Mouse (Mus musculus): ENCODE data around the gene Bbs12. TPM values are rescaled to one million over a fixed set of nuclear protein-coding genes. Genes with fewer than 3 reads are reported as not detected.

The Bbs12 gene
- polyA plus RNA-seq, 1 experiment from 2014 or later: 5.2 TPM

- Histone ChIP-seq H3K9ac (replicated peaks) (no peak overlapping the region), H3K27ac (no peak overlapping the region), H3K9me3 (no peaks in the 10 kb centered on the region), H3K27me3 (no peaks in the 10 kb centered on the region), H3K4me3 (replicated peaks) (no peak overlapping the region), H3K4me2 (replicated peaks) (no peak overlapping the region), H3K36me3 (no peaks in the 10 kb centered on the region), H3K4me1 (replicated peaks) (no peaks in the 10 kb centered on the region)
- no peak for ATAC-seq
- WGBS: 84% methylated on average over 4 of the region's 4 CpGs
Measured at GRCm38 (mm10) chr3:37365144-37365543, 52.8 kb downstream of the Bbs12 start.

- Histone ChIP-seq H3K36me3 (no peaks in the 10 kb centered on the region), H3K4me1 (replicated peaks) (no peaks in the 10 kb centered on the region), H3K27me3 (no peaks in the 10 kb centered on the region), H3K27ac (no peak overlapping the region), H3K4me2 (replicated peaks) (no peak overlapping the region), H3K9me3 (no peaks in the 10 kb centered on the region), H3K4me3 (replicated peaks) (no peak overlapping the region), H3K9ac (replicated peaks) (no peak overlapping the region)
- WGBS: 56% methylated on average over 3 of the region's 3 CpGs
- no peak for ATAC-seq
Measured at GRCm38 (mm10) chr3:37365976-37366375, 53.6 kb downstream of the Bbs12 start.

GRCm38 (mm10) chr3:37366381-37367053 is 54.2 kb downstream of the Bbs12 start:
- H3K4me3 ChIP-seq (replicated peaks): no peak overlapping the region
- 79% methylated on average over 4 of the region's 4 CpGs for WGBS
- no peaks in the 10 kb centered on the region for H3K36me3 ChIP-seq
- H3K27ac ChIP-seq: no peak overlapping the region
- H3K4me1 ChIP-seq (replicated peaks): no peaks in the 10 kb centered on the region
- no peak for ATAC-seq
- H3K9me3 ChIP-seq: no peaks in the 10 kb centered on the region
- H3K9ac ChIP-seq (replicated peaks): no peak overlapping the region
- no peak overlapping the region for H3K4me2 ChIP-seq (replicated peaks)
- no peaks in the 10 kb centered on the region for H3K27me3 ChIP-seq

DNA sequence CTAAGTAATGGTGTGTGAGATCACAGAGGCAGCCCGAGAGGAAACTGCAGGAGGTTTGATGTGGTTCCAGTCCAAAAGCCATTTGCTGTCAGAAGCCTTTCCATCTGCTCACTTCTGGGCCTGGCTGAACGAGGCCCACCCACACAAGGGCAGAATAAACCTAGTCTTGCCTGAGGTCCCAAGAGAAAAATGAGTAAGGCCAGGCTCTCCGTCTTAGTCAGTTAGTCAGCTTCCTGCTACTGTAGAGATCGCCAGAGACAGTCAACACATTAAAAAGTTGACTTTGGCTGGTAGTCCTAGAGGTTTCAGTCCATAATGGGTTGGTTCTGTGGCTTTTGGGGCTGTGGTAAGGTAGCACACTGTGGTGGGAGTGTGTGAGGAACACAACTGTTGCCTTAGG is 58.1 kb downstream of the Bbs12 start:
- Histone ChIP-seq H3K4me1 (replicated peaks) (no peaks in the 10 kb centered on the region), H3K27me3 (no peaks in the 10 kb centered on the region), H3K27ac (no peak overlapping the region), H3K9me3 (no peaks in the 10 kb centered on the region), H3K4me2 (replicated peaks) (no peak overlapping the region), H3K36me3 (no peaks in the 10 kb centered on the region), H3K4me3 (replicated peaks) (no peak overlapping the region), H3K9ac (replicated peaks) (no peak overlapping the region)
- ATAC-seq: no peak
- WGBS: 82% methylated on average over 4 of the region's 4 CpGs

Other genes with a start within 250 kb of the Bbs12 start
- 0.13 and 0.32 TPM in 2 replicates for gene Adad1, start 249.0 kb upstream of the Bbs12 start, polyA plus RNA-seq (2015; fragmentation: Nextera tagmentation; extraction: Ambion mirVana)
- gene Il2, start 186.6 kb upstream of the Bbs12 start, polyA plus RNA-seq (2015; fragmentation: Nextera tagmentation; extraction: Ambion mirVana): 0.37 and 0.43 TPM in 2 replicates
- gene Il21, start 79.9 kb upstream of the Bbs12 start, polyA plus RNA-seq (2015; fragmentation: Nextera tagmentation; extraction: Ambion mirVana): 0.22 TPM in 1 of 2 replicates, not detected in the other
- gene Cetn4, start 154 bp downstream of the Bbs12 start, polyA plus RNA-seq (2015; fragmentation: Nextera tagmentation; extraction: Ambion mirVana): 2.6 and 3.1 TPM in 2 replicates
- gene Fgf2, start 35.8 kb downstream of the Bbs12 start, polyA plus RNA-seq (2015; fragmentation: Nextera tagmentation; extraction: Ambion mirVana): 0.35 TPM in 2 replicates
- gene Spata5, start 107.3 kb downstream of the Bbs12 start, polyA plus RNA-seq (2015; fragmentation: Nextera tagmentation; extraction: Ambion mirVana): 31.2 and 33.5 TPM in 2 replicates
- 4.4 and 6.0 TPM in 2 replicates for gene Nudt6, start 107.7 kb downstream of the Bbs12 start, polyA plus RNA-seq (2015; fragmentation: Nextera tagmentation; extraction: Ambion mirVana)